Mouse (Mus musculus) small intestine, adult 2 months (tissue): ENCODE measurements around the gene Foxn3.

Experiments
- CTCF ChIP-seq: fragments of 200-500 bp; IDR thresholded peaks from 2 replicates; pipeline ENCODE4 v1.5.1; 2012; ENCODE audit warnings: low read depth, mild to moderate bottlenecking, control low read depth, inconsistent platforms, low read length, moderate library complexity, mixed read lengths; ENCODE audit not compliant: insufficient replicate concordance, insufficient read length; ENCODE audit errors: extremely low read depth
- POLR2A ChIP-seq: fragments of 200-500 bp; IDR thresholded peaks from 2 replicates; pipeline ENCODE4 v1.6.1; 2012; ENCODE audit warnings: low read depth, mild to moderate bottlenecking, control low read depth, inconsistent platforms, low read length, moderate library complexity

DNA sequence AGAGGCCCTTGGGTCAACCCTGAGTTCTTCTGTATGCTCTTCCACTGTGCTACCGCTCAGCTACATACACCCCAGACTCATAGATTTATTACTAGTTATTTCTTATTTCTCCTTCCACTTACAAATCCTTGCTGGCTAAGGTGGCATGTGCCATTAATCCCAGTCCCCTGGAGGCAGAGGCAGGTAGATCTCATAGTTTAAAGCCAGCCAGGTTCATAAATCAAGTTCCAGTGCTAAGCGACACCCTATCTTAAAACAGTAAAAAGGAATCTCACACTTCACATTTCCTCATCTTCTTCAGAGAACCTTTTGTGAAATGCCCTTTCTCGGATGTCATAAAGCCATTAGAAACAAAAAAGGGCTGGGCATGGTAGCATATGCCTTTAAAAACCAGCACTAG is 120.6 kb downstream of the Foxn3 start:
- no peak for TF ChIP-seq CTCF
- TF ChIP-seq POLR2A, result no peak
